Mouse (Mus musculus) lung, postnatal 0 days (tissue): ENCODE results near the gene Mrpl49.

Experiments
- CTCF ChIP-seq: IDR thresholded peaks from 2 replicates; pipeline ENCODE4 v1.5.1; 2016; ENCODE audit warnings: antibody characterized with exemption, mild to moderate bottlenecking
- EP300 ChIP-seq: IDR thresholded peaks from 2 replicates; pipeline ENCODE4 v1.6.1; 2016; ENCODE audit warnings: antibody characterized with exemption, mild to moderate bottlenecking, control low read depth

GRCm38 (mm10) chr19:6076564-6077393 lies 19.2 kb upstream of the Mrpl49 start, which contains the start of gene Vps51:
- no peak for TF ChIP-seq CTCF
- 0 out of 2 replicates have a peak, but pooled peaks have one; percentile 39 for TF ChIP-seq EP300
